Mouse (Mus musculus) limb, embryonic 14.5 days (tissue): ENCODE measurements around the gene Abcg4. TPM values are rescaled to one million over a fixed set of nuclear protein-coding genes. Genes with fewer than 3 reads are reported as not detected.

Experiments
- ATAC-seq: fragments of 200-750 bp; cut with Nextera tagmentation; 2 replicates; pipeline ENCODE4 v1.8.0; 2017; ENCODE audit warnings: low read depth, moderate number of reproducible peaks, moderate TSS enrichment; ENCODE audit not compliant: low FRiP score
- DNase-seq: peaks from one replicate; pipeline ENCODE4 v3.0.0-alpha.2; 2015; ENCODE audit warnings: low spot score
- H3K27ac ChIP-seq: fragments of 300-500 bp; sonication (generic); replicated peaks from 2 replicates; pipeline ENCODE4 v1.5.1; 2014; ENCODE audit warnings: low read depth, mild to moderate bottlenecking, low read length, moderate library complexity, mixed read lengths
- H3K27me3 ChIP-seq: fragments of 300-500 bp; sonication (generic); 2 replicates; pipeline ENCODE4 v1.6.1; 2014; ENCODE audit warnings: low read length, mixed read lengths; ENCODE audit not compliant: control insufficient read depth, insufficient read depth
- H3K36me3 ChIP-seq: fragments of 300-500 bp; sonication (generic); 2 replicates; pipeline ENCODE4 v1.6.1; 2014; ENCODE audit warnings: mild to moderate bottlenecking, low read length, moderate library complexity, mixed read lengths; ENCODE audit not compliant: control insufficient read depth, insufficient read depth
- H3K4me1 ChIP-seq: fragments of 300-500 bp; sonication (generic); 2 replicates; pipeline ENCODE4 v1.6.1; 2014; ENCODE audit warnings: antibody characterized with exemption, low read length, mixed read lengths; ENCODE audit not compliant: control insufficient read depth, insufficient read depth
- H3K4me2 ChIP-seq: fragments of 300-500 bp; sonication (generic); replicated peaks from 2 replicates; pipeline ENCODE4 v1.6.1; 2014; ENCODE audit warnings: low read depth, mild to moderate bottlenecking, low read length, moderate library complexity; ENCODE audit not compliant: severe bottlenecking
- H3K4me3 ChIP-seq: fragments of 300-500 bp; sonication (generic); replicated peaks from 2 replicates; pipeline ENCODE4 v1.5.1; 2014; ENCODE audit warnings: low read length
- H3K9ac ChIP-seq: fragments of 300-500 bp; sonication (generic); 2 replicates; pipeline ENCODE4 v1.6.1; 2014; ENCODE audit warnings: mild to moderate bottlenecking, low read depth, low read length, moderate library complexity; ENCODE audit not compliant: severe bottlenecking
- H3K9me3 ChIP-seq: fragments of 300-500 bp; sonication (generic); 2 replicates; pipeline ENCODE4 v1.6.1; 2016; ENCODE audit warnings: low read length; ENCODE audit not compliant: control insufficient read depth
- POLR2A ChIP-seq: fragments of 200-500 bp; IDR thresholded peaks from 2 replicates; pipeline ENCODE4 v1.8.0; 2012; ENCODE audit warnings: inconsistent platforms, mild to moderate bottlenecking, moderate library complexity, borderline replicate concordance; ENCODE audit not compliant: insufficient read depth, insufficient read length; ENCODE audit errors: extremely low read depth
- WGBS: fragments of 180-500 bp; shearing (Covaris S2); extraction: QIAGEN DNeasy Blood & Tissue Kit; methylation state at CpG from one replicate; pipeline ENCODE4 v1.1.7; 2014; 5-methylcytosine and 5-hydroxymethylcytosine counted together
- polyA plus RNA-seq, 2 experiments: library from polyadenylated mRNA; depleted of rRNA in 1 of 2; stranded (reverse) in 1 of 2; unstranded in 1 of 2; fragments of >200 nt; fragmentation: Nextera tagmentation in 1 of 2; extraction: Ambion mirVana in 1 of 2; gene quantifications; 2 replicates each; pipeline versions ENCODE4 v1.2.1 to v1.2.3; 2012 to 2014

Abcg4 gene
- polyA plus RNA-seq, 2 experiments = 4.8 to 20.8 TPM

DNA sequence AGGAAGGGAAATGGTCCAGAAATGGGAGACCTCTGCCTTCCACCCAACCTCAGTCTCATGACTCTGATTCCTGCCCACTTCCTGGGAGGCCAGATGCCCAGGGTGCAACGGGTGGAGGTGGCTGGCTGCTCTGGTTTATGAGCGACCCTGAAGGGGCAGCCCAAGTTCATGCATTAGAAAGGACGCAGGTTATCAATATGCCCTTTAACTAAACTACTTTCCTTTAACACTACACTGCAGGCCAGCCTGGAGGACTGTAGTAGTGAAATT, 30.3 kb upstream of the Abcg4 start:
- H3K36me3 ChIP-seq = peaks cover 30% of the 10 kb centered on the region
- peak overlapping the region; percentile 93 for H3K4me2 ChIP-seq
- no peak overlapping the region for H3K27ac ChIP-seq
- no peak for DNase-seq
- 30% methylated on average over 3 of the region's 3 CpGs for WGBS
- H3K9me3 ChIP-seq = no peaks in the 10 kb centered on the region
- ATAC-seq = no peak
- peaks cover 16% of the 10 kb centered on the region for H3K4me1 ChIP-seq
- TF ChIP-seq POLR2A = no peak
- H3K27me3 ChIP-seq = no peaks in the 10 kb centered on the region
- no peak overlapping the region for H3K9ac ChIP-seq
- peak overlapping the region; percentile 89 for H3K4me3 ChIP-seq

DNA sequence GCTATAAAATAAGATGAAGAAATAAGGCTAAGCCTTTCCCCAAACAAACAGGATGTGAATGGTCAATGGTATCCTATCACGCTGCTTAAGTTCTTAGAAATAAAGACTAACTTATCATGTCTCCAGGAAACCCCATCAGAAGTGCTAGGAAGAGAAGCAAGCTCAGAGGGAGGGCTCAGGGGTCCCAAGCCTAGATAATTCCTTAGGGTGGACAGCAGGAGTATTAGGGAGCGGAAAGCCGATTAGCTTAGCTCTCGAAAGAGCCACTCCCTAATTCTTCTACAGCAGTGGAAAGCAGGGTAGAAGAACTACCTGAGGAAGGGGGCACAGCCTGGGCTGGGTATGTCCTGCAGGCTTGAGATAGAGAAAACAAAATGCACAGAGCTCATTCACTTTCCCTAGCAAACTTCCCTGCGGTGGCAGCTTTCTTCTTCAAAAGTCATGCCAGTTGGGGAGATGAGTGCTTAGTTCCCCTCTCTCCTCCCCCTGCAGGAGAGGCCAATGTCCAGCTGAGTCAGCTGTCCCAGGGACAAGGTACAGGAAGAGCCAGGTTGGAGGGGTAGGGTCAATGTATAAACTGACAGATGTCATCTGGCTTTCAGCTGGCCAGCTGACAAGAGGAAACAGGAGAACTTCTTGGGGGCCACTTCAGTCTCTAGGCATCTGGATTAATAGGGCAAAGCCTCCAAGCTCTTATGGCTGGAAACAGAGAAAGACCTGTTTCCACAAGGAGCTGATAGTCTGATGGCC, 29.8 kb upstream of the Abcg4 start:
- Histone ChIP-seq H3K9ac (no peak overlapping the region), H3K27ac (no peak overlapping the region)

DNA sequence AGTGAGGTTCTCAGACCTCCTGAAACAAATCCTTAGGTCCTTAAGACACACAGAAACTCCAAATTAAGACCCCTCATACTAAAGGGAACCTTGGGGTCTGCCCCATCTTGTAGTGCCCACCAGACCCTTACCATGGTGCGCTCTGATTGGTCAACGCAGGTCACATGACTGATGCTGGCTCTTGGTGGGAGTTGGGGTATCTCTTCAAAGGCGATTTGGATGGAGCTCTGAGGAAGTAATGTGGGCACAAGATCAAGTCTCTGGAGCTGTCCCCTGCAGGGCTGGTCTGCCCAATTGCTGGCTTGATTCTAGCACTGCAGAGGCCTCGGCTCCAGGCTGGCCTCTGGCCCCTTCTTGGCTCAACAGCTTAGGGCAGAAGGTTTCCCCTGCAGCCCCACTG, 29.0 kb upstream of the Abcg4 start:
- Histone ChIP-seq H3K9me3 (no peaks in the 10 kb centered on the region), H3K27ac (no peak overlapping the region), H3K4me3 (no peak overlapping the region), H3K4me1 (peaks cover 16% of the 10 kb centered on the region), H3K9ac (no peak overlapping the region), H3K27me3 (no peaks in the 10 kb centered on the region), H3K36me3 (peaks cover 39% of the 10 kb centered on the region), H3K4me2 (no peak overlapping the region)
- DNase-seq = no peak
- TF ChIP-seq POLR2A = no peak
- ATAC-seq = no peak
- WGBS = 72% methylated on average over 4 of the region's 4 CpGs

More for the DNA sequence above, 29.8 kb upstream of the Abcg4 start:
- Histone ChIP-seq H3K27me3 (no peaks in the 10 kb centered on the region), H3K4me1 (peaks cover 16% of the 10 kb centered on the region), H3K36me3 (peaks cover 34% of the 10 kb centered on the region), H3K9me3 (no peaks in the 10 kb centered on the region), H3K4me2 (peak overlapping the region; percentile 93; the same call in 1 of the 2 replicates), H3K4me3 (peak overlapping the region; percentile 89; the same call in 1 of the 2 replicates)
- 69% methylated on average over 5 of the region's 5 CpGs for WGBS
- DNase-seq (no peak), ATAC-seq (no peak)
- TF ChIP-seq POLR2A = no peak

DNA sequence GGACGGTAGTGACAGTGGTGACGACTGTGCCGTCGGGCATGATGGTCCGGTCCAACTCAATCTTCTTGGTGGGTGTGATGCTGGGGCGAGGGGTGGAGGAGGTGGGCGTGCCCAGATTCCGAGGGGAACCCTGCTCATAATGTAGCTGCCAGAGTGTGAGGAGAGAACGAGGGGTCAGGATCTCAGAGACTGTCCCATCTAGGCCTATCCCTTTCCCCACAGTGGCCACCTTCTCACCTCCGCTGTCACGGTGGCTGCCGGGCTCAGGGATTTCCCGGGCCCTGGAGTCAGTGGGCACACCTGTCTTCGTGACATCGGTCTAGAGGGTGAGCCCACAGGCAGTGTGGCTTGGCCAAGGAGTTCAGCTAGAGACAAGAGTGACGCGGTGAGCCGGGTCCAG, 26.5 kb upstream of the Abcg4 start:
- DNase-seq = no peak
- WGBS = 90% methylated on average over 18 of the region's 18 CpGs
- peaks cover 54% of the 10 kb centered on the region for H3K36me3 ChIP-seq

DNA sequence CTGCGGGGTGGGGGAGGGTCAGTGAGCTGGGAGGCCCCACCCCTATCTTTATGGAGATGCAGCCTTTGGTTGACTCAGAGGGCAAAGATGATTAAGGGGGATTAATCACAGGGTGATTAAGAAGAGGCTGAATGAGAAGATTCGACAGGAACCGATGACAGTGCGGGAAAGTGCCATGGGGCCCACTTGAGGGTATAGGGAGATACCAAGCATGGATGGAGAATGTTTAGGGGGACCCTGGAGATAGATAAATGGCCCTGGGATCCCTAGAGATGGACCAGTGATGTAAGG, 25.8 kb upstream of the Abcg4 start:
- H3K36me3 ChIP-seq = peaks cover 55% of the 10 kb centered on the region
- no peak overlapping the region for H3K4me2 ChIP-seq
- no peak overlapping the region for H3K9ac ChIP-seq
- H3K4me3 ChIP-seq = no peak overlapping the region
- 75% methylated on average over 4 of the region's 4 CpGs for WGBS
- ATAC-seq (no peak), DNase-seq (no peak)
- no peaks in the 10 kb centered on the region for H3K27me3 ChIP-seq
- H3K9me3 ChIP-seq = no peaks in the 10 kb centered on the region
- H3K27ac ChIP-seq = no peak overlapping the region
- H3K4me1 ChIP-seq = peaks cover 10% of the 10 kb centered on the region
- no peak for TF ChIP-seq POLR2A

More for the DNA sequence above, 26.5 kb upstream of the Abcg4 start:
- H3K4me1 ChIP-seq = peaks cover 13% of the 10 kb centered on the region
- no peak overlapping the region for H3K27ac ChIP-seq
- no peak overlapping the region for H3K9ac ChIP-seq
- no peak overlapping the region for H3K4me2 ChIP-seq
- H3K4me3 ChIP-seq = no peak overlapping the region
- no peaks in the 10 kb centered on the region for H3K27me3 ChIP-seq
- no peak for ATAC-seq
- no peaks in the 10 kb centered on the region for H3K9me3 ChIP-seq
- TF ChIP-seq POLR2A = no peak
